Mouse (Mus musculus) forelimb bud, embryonic 11.5 days (tissue): ENCODE measurements around the gene Frmpd1.

Experiments
- DNase-seq: peaks from one replicate; pipeline ENCODE4 v3.0.0-alpha.2; 2012; ENCODE audit warnings: low read depth, low spot score

The Frmpd1 gene

GRCm38 (mm10) chr4:45238260-45238659 lies 53.6 kb downstream of the Frmpd1 start:
- DNase-seq: no peak

GRCm38 (mm10) chr4:45241330-45241729 lies 56.7 kb downstream of the Frmpd1 start:
- DNase-seq: no peak

- no peak for DNase-seq
These were observed 57.5 kb downstream of the Frmpd1 start for GRCm38 (mm10) chr4:45242163-45242562.

- no peak for DNase-seq
These were observed 58.7 kb downstream of the Frmpd1 start for GRCm38 (mm10) chr4:45243211-45243902.

GRCm38 (mm10) chr4:45251265-45251664 lies 66.6 kb downstream of the Frmpd1 start:
- no peak for DNase-seq

- DNase-seq: no peak
These were observed 68.2 kb downstream of the Frmpd1 start for GRCm38 (mm10) chr4:45252861-45253262.

GRCm38 (mm10) chr4:45253839-45254601 lies 69.3 kb downstream of the Frmpd1 start:
- no peak for DNase-seq

GRCm38 (mm10) chr4:45259232-45259832 lies 74.7 kb downstream of the Frmpd1 start:
- no peak for DNase-seq

- DNase-seq: no peak
These were observed 76.9 kb downstream of the Frmpd1 start for GRCm38 (mm10) chr4:45261551-45261950.

- no peak for DNase-seq
These were observed 83.2 kb downstream of the Frmpd1 start for GRCm38 (mm10) chr4:45267883-45268282.

- DNase-seq: peak; percentile 19
These were observed 86.4 kb downstream of the Frmpd1 start for GRCm38 (mm10) chr4:45271041-45271452.

- DNase-seq: no peak
These were observed 91.1 kb downstream of the Frmpd1 start for GRCm38 (mm10) chr4:45275770-45276169.

- DNase-seq: no peak
These were observed 94.6 kb downstream of the Frmpd1 start for GRCm38 (mm10) chr4:45279292-45279691.

- peak; percentile 61 for DNase-seq
These were observed 95.4 kb downstream of the Frmpd1 start for GRCm38 (mm10) chr4:45279981-45280548.

GRCm38 (mm10) chr4:45286318-45286717 lies 101.6 kb downstream of the Frmpd1 start:
- peak; percentile 19 for DNase-seq

- DNase-seq: no peak
These were observed 103.2 kb downstream of the Frmpd1 start for GRCm38 (mm10) chr4:45287906-45288305.

- DNase-seq: peak; percentile 66
These were observed 112.2 kb downstream of the Frmpd1 start, which contains the start of gene Trmt10b for GRCm38 (mm10) chr4:45296662-45297564. Gene Trmt10b, plus strand, starts transcription at chr4:45297127.

GRCm38 (mm10) chr4:45305536-45305935 lies 120.9 kb downstream of the Frmpd1 start:
- DNase-seq: no peak

- peak; percentile 11 for DNase-seq
These were observed 123.4 kb downstream of the Frmpd1 start for GRCm38 (mm10) chr4:45308046-45308445.

- DNase-seq: no peak
These were observed 123.9 kb downstream of the Frmpd1 start for GRCm38 (mm10) chr4:45308606-45309005.

GRCm38 (mm10) chr4:45311056-45311455 lies 126.4 kb downstream of the Frmpd1 start:
- DNase-seq: no peak
